Mouse (Mus musculus) monocyte, adult 2 months (primary cell): Measurements from ENCODE around the gene Phb.

Experiments
- DNase-seq, 2 experiments: peaks; one replicate each; pipeline ENCODE4 v3.0.0; 2022; ENCODE audit warnings: low spot score in 2 of 2, low read depth in 1 of 2

The Phb gene

DNA sequence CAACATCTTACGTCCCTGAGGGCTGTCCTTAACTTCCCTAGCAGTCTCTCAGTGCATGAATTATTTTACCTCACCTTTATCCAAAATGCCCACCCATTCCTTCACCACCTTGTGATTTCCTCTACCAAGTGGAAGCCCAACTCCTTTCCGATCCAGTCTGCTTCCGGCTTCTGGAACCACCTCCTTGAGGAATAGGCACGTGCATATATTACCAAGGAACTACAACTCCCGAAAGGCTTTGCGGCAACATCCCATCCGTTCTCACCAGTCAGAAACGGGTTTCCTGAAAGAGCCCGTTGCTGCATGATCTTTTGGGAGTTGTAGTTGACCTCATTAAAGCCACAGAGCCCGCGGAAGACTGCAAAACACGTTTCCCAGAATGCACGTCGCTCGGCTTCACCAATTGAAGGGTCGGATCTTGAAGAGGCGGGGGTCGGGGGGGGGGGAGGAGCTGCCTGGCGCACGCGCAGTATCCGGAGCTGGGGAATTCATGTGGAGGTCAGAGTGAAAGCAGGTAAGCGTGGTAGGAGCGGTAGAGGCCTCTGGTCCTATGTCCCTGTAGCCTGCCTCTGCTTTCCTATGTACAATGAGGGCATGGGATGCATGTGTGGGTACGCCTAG, at the start of gene Phb:
TSS of gene Phb (plus strand) at position 429 of the 621 bp plus-strand sequence.
- peak; percentile 82 to 84 for DNase-seq

DNA sequence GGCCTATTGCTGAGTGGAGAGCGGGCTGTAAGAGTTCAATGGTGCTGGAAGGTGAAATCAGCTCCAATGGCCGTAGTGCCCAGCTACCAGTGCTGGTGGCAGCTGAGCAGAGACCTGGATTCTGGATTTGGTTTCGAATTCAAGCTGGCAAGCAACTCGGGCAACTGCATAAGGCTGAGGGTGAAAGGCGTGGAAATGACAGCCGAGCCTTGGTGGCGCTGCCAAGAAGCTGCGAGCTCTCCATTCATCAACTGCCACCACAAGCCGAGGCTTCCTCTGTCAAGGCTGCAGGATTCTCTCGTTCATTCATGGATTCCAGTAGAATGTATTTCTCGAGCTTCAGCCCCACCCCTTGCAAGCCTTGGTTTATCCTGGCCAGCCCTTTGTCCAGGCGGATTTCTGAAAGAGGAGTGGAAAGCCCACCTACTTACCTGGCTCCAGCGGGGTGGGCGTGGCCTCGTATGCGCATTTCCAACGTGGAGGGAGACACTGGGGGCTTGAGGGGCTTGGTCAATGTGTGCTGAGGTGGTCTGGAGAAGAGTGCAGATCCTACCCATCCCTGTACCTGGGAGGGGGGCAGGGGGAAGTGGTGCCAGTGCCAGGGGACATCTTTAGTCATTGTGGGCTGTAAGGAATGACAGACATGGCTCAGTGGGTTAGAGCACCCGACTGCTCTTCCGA, 48.8 kb upstream of the Phb start:
- DNase-seq: no peak

DNA sequence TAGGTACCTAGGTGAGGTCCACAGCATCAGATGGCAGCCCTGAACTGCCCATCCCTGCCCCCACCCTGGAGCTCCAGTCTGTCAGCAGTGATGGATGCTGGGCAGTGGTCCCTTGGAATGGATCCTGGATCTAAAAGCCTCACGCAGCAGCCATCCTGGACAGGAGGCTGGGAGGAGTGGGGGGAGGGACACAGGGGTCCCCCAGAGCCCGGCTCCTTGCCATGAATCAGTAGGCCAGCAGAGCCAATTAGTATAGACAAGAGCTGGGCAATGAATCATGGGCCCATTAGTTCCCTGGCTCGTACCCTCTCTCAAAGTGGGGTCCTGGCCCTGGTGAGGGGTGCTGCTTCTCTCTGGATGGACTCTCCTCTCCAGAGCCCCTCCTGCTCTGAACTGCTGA, 47.7 kb upstream of the Phb start:
- no peak for DNase-seq

DNA sequence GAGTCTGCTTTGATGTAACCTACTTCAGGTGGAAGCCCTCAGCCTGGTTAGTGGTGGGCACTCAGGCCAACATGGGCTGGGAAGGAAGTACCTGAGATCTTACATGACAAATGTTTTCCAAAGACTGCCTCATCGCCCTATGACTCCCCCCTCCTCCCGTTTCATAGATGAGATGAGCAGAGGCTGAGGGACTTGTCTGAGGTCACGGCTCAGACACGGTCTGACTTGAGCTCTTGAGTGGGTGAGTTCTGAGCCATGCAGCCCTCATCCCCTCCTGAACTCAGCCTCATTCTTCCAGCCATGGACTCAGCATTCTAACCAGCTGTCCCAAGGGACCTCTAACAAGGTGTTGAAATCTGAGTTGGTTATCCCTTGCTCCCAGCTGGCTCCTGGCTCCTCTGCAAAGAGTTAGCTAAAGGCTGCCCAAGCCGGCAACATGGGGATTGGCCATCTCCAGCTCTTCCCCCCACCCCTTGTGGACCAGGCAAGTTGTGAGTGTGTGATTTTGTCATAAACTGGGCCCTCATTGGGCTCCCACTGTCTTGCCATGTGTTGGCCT, 46.8 kb upstream of the Phb start:
- no peak for DNase-seq

DNA sequence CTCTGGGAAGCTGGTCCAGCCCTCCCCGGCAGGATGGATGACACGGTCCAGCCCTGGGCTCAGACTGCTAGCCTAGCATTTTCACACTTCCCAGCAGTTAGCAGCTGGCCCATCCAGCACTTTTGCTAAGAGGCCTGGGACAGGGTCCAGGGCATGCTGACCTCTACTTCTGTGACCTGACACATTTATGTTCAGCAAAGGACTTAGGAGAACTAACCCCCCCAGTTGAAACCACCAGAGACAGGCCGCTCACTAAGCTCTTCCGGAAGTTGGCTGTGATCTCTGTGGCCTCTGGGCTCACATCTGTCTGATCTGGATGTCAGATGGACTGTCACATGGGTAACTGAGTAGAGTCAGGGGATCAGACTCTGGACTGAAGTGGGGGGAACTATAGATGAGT, 45.7 kb upstream of the Phb start:
- DNase-seq: no peak

DNA sequence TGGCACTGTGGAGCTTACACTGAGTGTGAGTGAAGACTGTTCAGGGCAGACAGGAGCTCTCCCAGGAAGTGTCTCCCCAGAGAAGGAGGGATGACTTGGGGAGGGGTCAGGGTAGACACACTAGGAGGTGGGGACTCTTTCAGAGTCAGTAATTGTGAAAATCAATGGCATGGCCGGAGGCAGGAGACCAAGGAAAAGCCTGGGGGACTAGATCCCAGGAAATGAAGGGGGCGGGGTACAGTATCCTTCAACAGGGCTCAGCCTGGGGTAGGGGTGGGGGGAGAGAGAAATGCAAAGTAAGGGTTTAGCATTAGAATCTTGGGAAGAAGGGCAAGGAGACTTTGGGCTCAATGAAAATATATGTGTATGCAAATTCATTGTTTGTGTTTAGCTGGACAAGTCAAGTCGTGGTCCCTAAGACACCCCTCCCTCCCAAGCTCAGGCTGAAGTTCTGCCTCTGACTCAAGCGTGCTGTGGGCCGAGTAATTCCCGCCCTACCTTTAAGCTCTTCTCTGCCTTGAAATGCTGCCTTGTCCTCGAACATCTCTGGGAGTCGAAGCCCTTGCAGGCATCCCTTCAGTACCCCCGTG, 45.1 kb upstream of the Phb start:
- no peak for DNase-seq

DNA sequence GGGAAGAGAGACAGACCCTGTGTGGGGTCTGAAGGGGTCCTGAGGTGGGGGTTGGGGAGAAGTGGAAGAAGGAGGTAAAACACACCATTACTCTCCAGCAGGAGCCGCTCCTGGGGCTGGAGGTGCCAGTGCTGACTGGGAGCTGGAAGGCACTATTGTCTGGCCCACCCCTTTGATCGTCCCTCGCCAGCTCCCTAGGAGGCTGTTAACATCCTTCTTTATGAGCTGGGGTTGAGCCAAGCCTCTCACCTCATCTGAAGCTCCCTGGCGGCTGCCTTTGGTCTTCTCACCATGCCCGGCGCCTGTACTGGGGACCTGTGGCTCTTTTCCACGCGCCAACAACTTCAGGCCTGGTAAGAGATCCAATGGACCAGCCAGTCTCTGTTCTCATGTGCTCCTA, 44.3 kb upstream of the Phb start:
- DNase-seq: no peak

DNA sequence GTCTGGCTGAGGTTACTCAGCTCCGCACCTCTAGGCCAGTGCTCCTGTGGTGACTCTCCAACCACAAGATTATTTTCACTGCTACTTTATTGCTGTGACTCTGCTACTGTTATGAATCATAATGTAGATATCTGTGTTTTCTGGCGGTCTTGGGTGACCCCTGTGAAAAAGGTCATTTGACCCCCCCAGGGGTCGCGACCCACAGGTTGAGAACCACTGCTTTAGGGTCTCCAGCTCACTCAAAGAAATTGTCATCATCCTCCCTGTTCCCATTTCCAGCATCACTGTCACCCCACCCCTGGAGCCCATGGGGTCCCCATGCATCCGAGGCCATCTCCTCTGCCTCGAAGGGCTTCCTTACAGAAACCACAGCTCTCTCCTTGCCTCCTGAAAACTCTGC, 36.2 kb upstream of the Phb start:
- no peak for DNase-seq

DNA sequence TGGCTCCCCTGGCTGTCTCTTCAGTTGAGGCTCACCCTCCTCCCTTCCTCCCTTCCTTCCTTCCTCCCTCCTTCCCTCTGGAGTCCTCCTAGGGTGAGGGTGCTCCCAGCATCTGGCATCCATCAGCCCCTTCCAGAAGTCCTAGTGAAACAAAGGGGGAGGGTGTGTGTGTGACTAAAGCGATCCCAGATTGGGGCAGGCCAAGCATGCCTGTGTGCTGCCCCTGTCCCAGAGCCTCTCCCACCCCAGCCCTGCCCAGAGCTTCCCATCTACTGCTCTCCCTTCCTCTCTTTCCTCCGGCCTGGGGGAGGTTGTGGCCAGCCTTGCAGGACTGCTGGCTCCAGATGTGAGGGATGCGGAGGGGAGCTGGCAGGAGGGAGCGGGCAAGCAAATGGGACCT, 35.5 kb upstream of the Phb start:
- no peak for DNase-seq

DNA sequence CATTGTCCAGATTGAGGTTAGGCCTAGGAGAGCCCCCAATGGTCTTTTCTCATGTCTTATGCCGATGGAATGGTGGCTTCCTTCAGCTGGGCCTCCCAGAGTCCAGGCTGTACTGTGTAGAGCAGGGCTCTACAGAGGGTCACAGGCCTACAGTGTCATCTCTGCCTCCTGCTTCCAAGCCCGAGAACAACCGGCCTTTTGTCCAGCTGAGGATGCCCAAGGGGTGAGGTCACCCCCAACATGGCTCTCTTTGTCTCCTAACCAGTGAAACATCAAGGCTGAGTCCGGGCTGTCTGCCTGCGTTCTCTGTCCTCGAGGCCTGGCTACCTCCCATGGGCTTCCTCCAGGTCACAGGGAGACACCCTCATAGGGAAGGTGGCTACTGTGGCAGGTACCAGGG, 34.3 kb upstream of the Phb start:
- DNase-seq: no peak

DNA sequence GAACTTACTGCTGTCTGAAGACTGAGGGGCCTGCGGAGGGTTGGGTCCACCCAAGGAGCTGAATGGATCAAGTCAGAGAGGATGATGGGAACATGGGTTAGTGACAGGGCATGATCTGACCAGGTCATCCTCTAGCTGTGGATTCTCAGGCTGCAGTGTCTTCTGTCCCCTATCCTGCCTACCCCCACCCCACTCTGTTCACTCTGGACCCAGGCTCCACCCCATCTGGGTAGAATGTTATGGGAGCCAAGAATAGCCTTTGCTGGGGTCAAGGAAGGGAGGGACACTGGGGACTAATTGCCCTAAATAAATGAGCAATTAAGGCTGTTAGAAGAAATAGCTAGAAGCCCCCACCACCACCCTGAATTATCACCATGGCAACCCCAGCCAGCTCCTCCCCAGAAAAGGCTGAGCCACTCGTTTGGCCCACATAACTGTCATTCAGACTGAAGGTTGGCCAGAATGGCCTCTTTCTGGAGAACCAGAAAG, 33.2 kb upstream of the Phb start:
- no peak for DNase-seq

DNA sequence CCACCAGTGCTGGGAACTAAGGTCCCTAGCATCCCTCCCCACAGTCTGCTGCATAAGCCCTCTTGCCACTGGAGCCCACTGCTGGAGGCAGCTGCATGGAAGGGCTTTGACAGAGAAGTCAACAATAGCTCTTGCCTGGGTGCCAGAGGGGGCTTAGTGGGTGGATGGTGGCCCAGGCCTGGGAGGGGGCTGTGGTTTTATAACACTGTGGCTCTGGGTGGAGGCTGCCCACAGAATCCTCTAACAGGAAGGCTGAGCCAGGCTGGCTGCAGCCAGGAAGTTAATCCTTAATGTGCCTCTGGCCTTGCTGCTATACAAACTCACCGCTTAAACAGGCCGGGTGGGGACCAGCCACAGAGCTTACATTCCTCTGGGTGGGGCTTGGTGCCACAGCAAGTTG, 31.7 kb upstream of the Phb start:
- DNase-seq: no peak

DNA sequence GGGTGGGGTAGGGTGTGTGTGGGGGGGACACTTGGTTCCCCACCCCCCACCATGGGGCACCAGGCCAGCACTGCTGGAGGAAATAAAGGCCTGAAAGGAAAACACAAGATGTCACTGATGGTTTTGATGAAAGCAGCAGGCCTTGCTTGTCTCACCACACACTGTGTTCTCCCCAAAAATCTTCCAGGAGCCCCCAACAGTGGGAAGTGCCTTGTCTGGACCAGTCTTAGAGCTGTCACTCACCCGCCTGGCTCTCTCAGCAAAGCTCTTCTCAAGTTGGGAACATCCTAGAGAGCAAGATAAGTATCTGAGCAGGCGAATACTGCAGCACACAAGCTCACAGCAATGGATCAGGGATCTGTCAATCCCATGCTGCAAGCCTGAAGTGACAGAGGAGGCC, 26.0 kb upstream of the Phb start:
- no peak for DNase-seq

DNA sequence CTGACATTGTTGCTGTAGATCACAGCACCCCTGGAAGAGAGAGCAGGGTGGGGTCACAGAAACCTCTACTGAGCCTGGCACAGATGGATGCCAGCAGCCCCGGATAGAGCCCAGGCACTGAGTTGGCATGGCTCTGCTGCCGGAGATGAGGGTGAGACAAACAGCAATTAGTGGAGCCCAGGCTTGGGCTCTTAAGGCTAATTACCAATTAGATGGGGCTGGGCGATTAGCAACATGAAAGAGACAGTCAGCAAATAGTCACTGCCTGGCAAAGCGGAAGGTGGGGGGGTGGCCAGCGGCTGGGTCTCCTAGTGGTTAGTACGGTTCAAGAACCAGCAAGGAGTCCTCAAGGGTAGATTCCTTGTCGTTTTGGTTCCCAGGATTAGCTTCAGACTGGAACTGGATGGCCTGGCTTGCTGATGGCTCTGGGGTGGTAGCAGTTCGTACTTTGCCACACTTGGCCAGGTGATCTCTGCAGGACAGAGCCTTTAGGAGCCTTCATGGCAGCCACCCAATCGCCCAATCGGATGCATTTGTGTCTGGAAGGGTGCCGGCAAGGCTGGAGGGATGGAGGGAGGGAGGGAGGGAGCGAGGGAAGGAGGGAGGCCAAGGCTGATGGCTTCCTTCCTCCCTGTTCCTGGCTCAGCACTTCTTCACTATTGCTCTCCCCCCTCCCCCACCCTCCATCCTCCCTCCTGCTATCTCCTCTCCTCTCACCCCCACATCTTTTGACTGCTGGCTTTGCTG, 24.1 kb upstream of the Phb start:
- no peak for DNase-seq

DNA sequence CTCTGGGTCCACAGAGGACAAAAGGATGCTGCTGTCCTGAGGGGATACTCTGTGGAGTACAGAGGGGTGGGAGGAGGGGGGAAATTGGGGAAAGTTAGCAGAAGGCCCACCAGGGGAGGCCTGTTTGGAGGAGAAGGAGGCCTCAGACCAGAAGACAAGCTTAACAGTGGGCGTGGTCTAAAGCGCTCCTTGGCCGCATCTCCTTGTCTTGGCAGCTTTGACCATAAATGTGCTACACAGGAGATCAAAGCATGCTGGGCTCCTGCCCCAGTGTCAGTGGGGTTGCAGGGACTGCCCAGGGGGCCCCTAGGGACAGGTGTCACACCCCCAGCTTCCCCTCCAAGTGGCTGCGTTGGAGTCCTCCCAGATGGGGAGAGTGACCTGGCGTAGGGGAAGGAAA, 22.9 kb upstream of the Phb start:
- DNase-seq: no peak

DNA sequence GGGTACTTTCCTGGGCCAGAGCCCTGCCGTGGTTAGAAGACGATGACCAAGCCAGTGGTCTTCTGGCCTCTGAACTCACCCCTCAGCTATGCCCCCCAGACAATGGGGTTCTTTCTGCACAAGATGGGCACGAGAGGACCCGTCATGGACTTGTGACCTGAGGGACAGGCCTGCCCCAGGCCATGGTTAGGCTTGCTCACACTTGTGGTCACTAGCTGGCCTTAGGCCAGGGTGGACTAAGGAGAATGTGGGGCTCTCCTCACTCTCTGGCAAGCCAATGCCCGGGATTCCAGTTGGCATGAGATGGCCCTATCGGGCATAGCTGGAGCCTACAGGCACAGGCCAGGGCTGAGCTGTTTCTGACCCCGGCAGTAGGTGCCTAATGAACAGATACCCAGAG, 22.4 kb upstream of the Phb start:
- DNase-seq: no peak

DNA sequence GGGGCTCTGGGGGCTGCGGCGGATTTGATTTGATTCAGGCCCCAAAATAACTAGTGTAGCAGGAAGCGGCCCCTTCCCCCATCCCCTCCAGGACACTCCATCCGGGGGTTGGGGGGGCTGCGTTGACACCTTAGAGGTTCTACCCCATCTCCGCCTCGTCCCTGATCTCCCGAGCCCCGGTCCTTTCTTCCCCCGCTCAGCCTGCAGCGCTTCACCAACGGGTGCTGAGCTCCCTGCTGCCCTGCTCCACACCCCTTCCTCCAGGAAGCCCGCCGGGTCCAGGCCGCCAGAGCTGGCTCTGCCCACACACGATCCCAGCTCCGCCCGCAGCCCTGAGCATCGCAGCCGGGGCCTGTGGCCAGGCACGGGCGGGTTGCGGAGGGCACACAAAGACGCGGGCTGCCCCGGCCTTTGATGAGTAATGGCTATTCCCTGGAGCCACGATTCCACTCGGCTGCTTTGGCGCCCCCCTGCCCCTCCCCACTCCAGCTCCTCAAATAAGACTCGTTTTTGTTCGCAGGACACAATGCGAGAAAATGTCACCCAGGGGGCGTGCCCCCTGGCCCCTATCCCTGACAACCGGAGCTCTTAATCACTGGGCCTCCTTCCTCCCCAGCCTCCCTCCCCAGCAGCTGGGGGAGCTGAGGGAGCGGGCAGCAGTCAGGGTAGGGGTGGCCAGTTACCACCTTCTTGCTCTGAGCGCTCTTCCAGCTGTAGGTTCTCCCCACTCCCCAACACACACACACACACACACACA, 21.2 kb upstream of the Phb start:
- no peak for DNase-seq

DNA sequence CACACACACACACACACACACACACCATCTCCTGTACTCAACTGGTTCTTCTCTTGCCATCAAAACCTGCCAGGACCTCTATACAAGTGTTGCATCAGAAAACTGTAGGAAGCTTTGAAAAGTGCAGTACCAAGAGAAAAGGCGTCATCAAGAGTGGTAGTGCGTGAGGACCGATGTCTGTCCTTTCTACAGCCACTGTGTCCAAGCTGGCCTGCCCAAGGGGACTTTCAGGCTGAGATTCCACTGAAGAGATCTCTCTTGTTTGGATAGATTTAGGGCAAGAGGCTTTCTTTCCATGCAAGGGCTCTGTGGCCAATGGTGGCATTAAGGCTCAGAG, 20.6 kb upstream of the Phb start:
- DNase-seq: no peak

DNA sequence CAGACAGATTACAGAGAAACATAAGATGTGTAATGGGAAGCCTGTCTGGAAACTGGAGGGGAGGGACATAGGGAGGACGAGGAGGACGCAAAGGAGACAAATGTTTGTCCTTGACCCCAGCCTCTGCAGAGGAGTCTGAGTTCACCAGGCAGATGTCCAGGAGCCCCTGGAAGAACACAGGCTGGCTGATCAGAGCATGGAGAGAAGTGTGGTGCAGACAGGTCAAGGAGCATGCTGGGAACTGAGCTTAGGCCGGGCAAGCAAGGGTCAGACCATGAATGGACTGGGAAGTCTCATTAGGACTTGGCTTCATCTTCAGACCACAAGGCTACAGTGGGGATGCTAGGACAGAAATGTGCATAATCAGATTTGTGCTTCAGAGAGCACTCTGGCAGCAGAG, 19.0 kb upstream of the Phb start:
- no peak for DNase-seq

DNA sequence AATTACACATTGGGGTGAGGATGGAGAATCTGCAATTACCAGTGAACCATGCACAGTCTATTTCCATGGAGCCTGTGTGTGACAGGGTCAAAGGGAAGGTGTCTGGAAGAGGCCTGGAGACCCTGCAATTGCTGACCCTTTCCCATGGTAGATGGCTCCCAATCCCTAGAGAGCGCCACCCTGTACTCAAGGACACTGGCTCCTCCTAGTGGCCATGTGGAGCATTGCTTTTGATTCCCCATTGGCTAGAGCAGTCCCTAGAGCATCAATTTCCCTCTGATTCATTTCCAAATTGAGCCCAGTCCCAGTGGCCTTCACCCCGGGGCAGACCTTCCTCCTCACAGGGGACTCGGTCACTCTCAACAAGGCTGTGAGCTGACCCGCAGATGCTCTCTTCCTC, 17.9 kb upstream of the Phb start:
- peak in 1 of 2 experiments; percentile 48 for DNase-seq

DNA sequence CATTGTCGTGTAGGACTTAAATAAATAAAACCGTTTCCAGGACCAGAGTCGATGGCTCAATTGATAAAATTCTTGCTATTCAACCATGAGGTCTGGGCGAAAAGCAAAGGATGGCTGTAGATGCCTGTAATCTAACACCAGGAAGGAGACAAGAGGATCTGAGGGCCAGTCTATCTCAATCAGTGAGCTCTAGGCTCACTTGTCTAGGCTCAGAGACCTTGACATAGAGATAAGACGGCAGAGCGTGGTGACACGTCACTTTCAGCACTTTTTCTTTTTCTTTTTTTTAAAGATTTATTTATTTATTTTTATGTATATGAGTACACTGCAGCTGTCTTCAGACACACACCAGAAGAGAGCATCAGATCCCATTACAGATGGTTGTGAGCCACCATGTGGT, 17.2 kb upstream of the Phb start:
- DNase-seq: no peak
